Mouse (Mus musculus): ENCODE data around the gene Nr1h2.

GRCm38 (mm10) chr7:44537496-44537895 lies 16.3 kb downstream of the Nr1h2 start:
- TF ChIP-seq POLR2A (IDR thresholded peaks at IDR 0.05; ENCODE audit: low read depth, low read length) (no peak), CTCF (conservative IDR thresholded peaks at IDR 0.05; ENCODE audit: insufficient read depth, insufficient read length, low read depth, low read length) (no peak)

Measured in kidney, adult 2 months (tissue).